Mouse (Mus musculus): ENCODE results near the gene Cep295nl. TPM values are rescaled to one million over a fixed set of nuclear protein-coding genes. Genes with fewer than 3 reads are reported as not detected.

Gene Cep295nl
- polyA plus RNA-seq, 1 experiment, result 0.60 TPM

GRCm38 (mm10) chr11:118355640-118356039, 13.3 kb upstream of the Cep295nl start, which contains the start of gene Timp2:
TSS of gene Timp2 (minus strand) at chr11:118355740.
- Histone ChIP-seq H3K27me3 (ENCODE audit: control insufficient read depth, insufficient read depth, insufficient read length) (no peaks in the 10 kb centered on the region), H3ac (ENCODE audit: control insufficient read depth, insufficient read length) (peak within 1 kb of the TSS; percentile 78), H3K79me2 (ENCODE audit: control insufficient read depth, insufficient read depth) (peaks cover 47% of the 10 kb centered on the region), H3K4me2 (ENCODE audit: low read depth) (peak within 1 kb of the TSS; percentile 92), H3K36me3 (ENCODE audit: control insufficient read depth, insufficient read depth) (peaks cover 4% of the 10 kb centered on the region), H3K4me3 (peak within 1 kb of the TSS; percentile 70)
- TF ChIP-seq TCF12 (IDR thresholded peaks at IDR 0.05; ENCODE audit: insufficient read depth, poor library complexity, severe bottlenecking), result no peak

GRCm38 (mm10) chr11:118355205-118355604, 12.9 kb upstream of the Cep295nl start:
- Histone ChIP-seq H3K36me3 (ENCODE audit: control insufficient read depth, insufficient read depth) (peaks cover 4% of the 10 kb centered on the region), H3K4me2 (ENCODE audit: low read depth) (peak overlapping the region; percentile 92), H3K79me2 (ENCODE audit: control insufficient read depth, insufficient read depth) (peaks cover 51% of the 10 kb centered on the region), H3K27me3 (ENCODE audit: control insufficient read depth, insufficient read depth, insufficient read length) (no peaks in the 10 kb centered on the region), H3K4me3 (peak overlapping the region; percentile 70), H3ac (ENCODE audit: control insufficient read depth, insufficient read length) (peak overlapping the region; percentile 78)
- no peak for TF ChIP-seq MAX (IDR thresholded peaks at IDR 0.05; ENCODE audit: low read depth)
- TF ChIP-seq TCF12 (IDR thresholded peaks at IDR 0.05; ENCODE audit: insufficient read depth, poor library complexity, severe bottlenecking), result no peak
- peak; percentile 98 for TF ChIP-seq POLR2A (IDR thresholded peaks at IDR 0.05; ENCODE audit: insufficient read length, low read depth)
- no peak for TF ChIP-seq USF1 (IDR thresholded peaks at IDR 0.05; ENCODE audit: low read depth)
- TF ChIP-seq MYOG (IDR thresholded peaks at IDR 0.05; ENCODE audit: control insufficient read depth in 1 of 3, insufficient read depth in 1 of 3, insufficient read length in 2 of 3, low read depth in 2 of 3), result peak in 2 of 3 experiments; percentile 69 to 81
- peak in 2 of 3 experiments; percentile 65 to 82 for TF ChIP-seq MYOD1 (IDR thresholded peaks at IDR 0.05; ENCODE audit: control insufficient read depth in 1 of 3, insufficient read length in 2 of 3, low read depth in 2 of 3)
- TF ChIP-seq TCF3 (IDR thresholded peaks at IDR 0.05; ENCODE audit: insufficient read length, low read depth), result peak; percentile 3
- TF ChIP-seq REST (IDR thresholded peaks at IDR 0.05; ENCODE audit: insufficient read depth, insufficient read length), result no peak
- TF ChIP-seq SRF (IDR thresholded peaks at IDR 0.05; ENCODE audit: control insufficient read depth, insufficient read length, low read depth), result peak; percentile 76
- no peak for TF ChIP-seq E2F4 (IDR thresholded peaks at IDR 0.05; ENCODE audit: insufficient read depth)
- TF ChIP-seq POLR2AphosphoS2 (IDR thresholded peaks at IDR 0.05; ENCODE audit: insufficient read length, low read depth), result peak; percentile 94

GRCm38 (mm10) chr11:118354636-118355191, 12.4 kb upstream of the Cep295nl start:
- Histone ChIP-seq H3K79me2 (ENCODE audit: control insufficient read depth, insufficient read depth) (peaks cover 53% of the 10 kb centered on the region), H3K27me3 (ENCODE audit: control insufficient read depth, insufficient read depth, insufficient read length) (no peaks in the 10 kb centered on the region), H3K36me3 (ENCODE audit: control insufficient read depth, insufficient read depth) (peaks cover 4% of the 10 kb centered on the region), H3K4me3 (peak overlapping the region; percentile 70), H3K4me2 (ENCODE audit: low read depth) (peak overlapping the region; percentile 90), H3ac (ENCODE audit: control insufficient read depth, insufficient read length) (peak overlapping the region; percentile 78)
- no peak for TF ChIP-seq MAX (IDR thresholded peaks at IDR 0.05; ENCODE audit: low read depth)
- TF ChIP-seq MYOD1 (IDR thresholded peaks at IDR 0.05; ENCODE audit: control insufficient read depth in 1 of 3, insufficient read length in 2 of 3, low read depth in 2 of 3), result peak in 1 of 3 experiments; percentile 53
- peak in 2 of 3 experiments; percentile 61 to 73 for TF ChIP-seq MYOG (IDR thresholded peaks at IDR 0.05; ENCODE audit: control insufficient read depth in 1 of 3, insufficient read depth in 1 of 3, insufficient read length in 2 of 3, low read depth in 2 of 3)

- TF ChIP-seq CEBPB (IDR thresholded peaks at IDR 0.05; ENCODE audit: insufficient read depth, poor library complexity, severe bottlenecking) (no peak), MYOD1 (IDR thresholded peaks at IDR 0.05; ENCODE audit: control insufficient read depth in 1 of 3, insufficient read length in 2 of 3, low read depth in 2 of 3) (peak in 2 of 3 experiments; percentile 75 to 90), POLR2AphosphoS2 (IDR thresholded peaks at IDR 0.05; ENCODE audit: insufficient read length, low read depth) (no peak), USF1 (IDR thresholded peaks at IDR 0.05; ENCODE audit: low read depth) (no peak), TCF3 (IDR thresholded peaks at IDR 0.05; ENCODE audit: insufficient read length, low read depth) (peak; percentile 38), TCF12 (IDR thresholded peaks at IDR 0.05; ENCODE audit: insufficient read depth, poor library complexity, severe bottlenecking) (peak; percentile 61), MYOG (IDR thresholded peaks at IDR 0.05; ENCODE audit: control insufficient read depth in 1 of 3, insufficient read depth in 1 of 3, insufficient read length in 2 of 3, low read depth in 2 of 3) (peak in 2 of 3 experiments; percentile 78 to 89), REST (IDR thresholded peaks at IDR 0.05; ENCODE audit: insufficient read depth, insufficient read length) (no peak)
- Histone ChIP-seq H3K36me3 (ENCODE audit: control insufficient read depth, insufficient read depth) (peaks cover 4% of the 10 kb centered on the region), H3K4me3 (no peak overlapping the region), H3ac (ENCODE audit: control insufficient read depth, insufficient read length) (no peak overlapping the region), H3K27me3 (ENCODE audit: control insufficient read depth, insufficient read depth, insufficient read length) (no peaks in the 10 kb centered on the region), H3K79me2 (ENCODE audit: control insufficient read depth, insufficient read depth) (peaks cover 95% of the 10 kb centered on the region), H3K4me2 (ENCODE audit: low read depth) (peak overlapping the region; percentile 74)
Measured at GRCm38 (mm10) chr11:118349494-118349893, 7.2 kb upstream of the Cep295nl start.

- Histone ChIP-seq H3ac (ENCODE audit: control insufficient read depth, insufficient read length) (no peak overlapping the region), H3K27me3 (ENCODE audit: control insufficient read depth, insufficient read depth, insufficient read length) (no peaks in the 10 kb centered on the region), H3K79me2 (ENCODE audit: control insufficient read depth, insufficient read depth) (peaks cover 95% of the 10 kb centered on the region), H3K36me3 (ENCODE audit: control insufficient read depth, insufficient read depth) (peaks cover 4% of the 10 kb centered on the region), H3K4me2 (ENCODE audit: low read depth) (peak overlapping the region; percentile 74), H3K4me3 (no peak overlapping the region)
- no peak for TF ChIP-seq TCF3 (IDR thresholded peaks at IDR 0.05; ENCODE audit: insufficient read length, low read depth)
- peak; percentile 34 for TF ChIP-seq POLR2A (IDR thresholded peaks at IDR 0.05; ENCODE audit: insufficient read length, low read depth)
- TF ChIP-seq USF1 (IDR thresholded peaks at IDR 0.05; ENCODE audit: low read depth), result no peak
- no peak for TF ChIP-seq SRF (IDR thresholded peaks at IDR 0.05; ENCODE audit: control insufficient read depth, insufficient read length, low read depth)
- TF ChIP-seq MAX (IDR thresholded peaks at IDR 0.05; ENCODE audit: low read depth), result no peak
- TF ChIP-seq MYOD1 (IDR thresholded peaks at IDR 0.05; ENCODE audit: control insufficient read depth in 1 of 3, insufficient read length in 2 of 3, low read depth in 2 of 3), result peak in 2 of 3 experiments; percentile 12 to 61
- TF ChIP-seq E2F4 (IDR thresholded peaks at IDR 0.05; ENCODE audit: insufficient read depth), result no peak
- no peak for TF ChIP-seq TCF12 (IDR thresholded peaks at IDR 0.05; ENCODE audit: insufficient read depth, poor library complexity, severe bottlenecking)
- peak in 1 of 3 experiments; percentile 21 for TF ChIP-seq MYOG (IDR thresholded peaks at IDR 0.05; ENCODE audit: control insufficient read depth in 1 of 3, insufficient read depth in 1 of 3, insufficient read length in 2 of 3, low read depth in 2 of 3)
- no peak for TF ChIP-seq CEBPB (IDR thresholded peaks at IDR 0.05; ENCODE audit: insufficient read depth, poor library complexity, severe bottlenecking)
- TF ChIP-seq POLR2AphosphoS2 (IDR thresholded peaks at IDR 0.05; ENCODE audit: insufficient read length, low read depth), result no peak
- TF ChIP-seq REST (IDR thresholded peaks at IDR 0.05; ENCODE audit: insufficient read depth, insufficient read length), result no peak
Measured at GRCm38 (mm10) chr11:118348877-118349276, 6.6 kb upstream of the Cep295nl start.

Data from myocyte (in vitro differentiated cells).